Mouse (Mus musculus) retina, embryonic 14.5 days (tissue): ENCODE results near the gene Ier2.
A peak's percentile ranks its signal among the peaks of the same experiment; 100 is the strongest.
"Not testable (repeated sequence)": the region's sequence is repeated elsewhere in the genome, so short reads cannot be mapped to it uniquely, and the experiment has no call there.

Experiments used
- DNase-seq: peaks from one replicate; pipeline ENCODE4 v3.0.0-alpha.2; 2015; ENCODE audit warnings: low spot score

The Ier2 gene

GRCm38 (mm10) chr8:84639162-84640009, 23.3 kb downstream of the Ier2 start:
- DNase-seq = peak; percentile 96

- peak; percentile 60 for DNase-seq
Observed at GRCm38 (mm10) chr8:84638555-84639161, 24.0 kb downstream of the Ier2 start.

GRCm38 (mm10) chr8:84637946-84638554, 24.6 kb downstream of the Ier2 start:
- no peak for DNase-seq

DNA sequence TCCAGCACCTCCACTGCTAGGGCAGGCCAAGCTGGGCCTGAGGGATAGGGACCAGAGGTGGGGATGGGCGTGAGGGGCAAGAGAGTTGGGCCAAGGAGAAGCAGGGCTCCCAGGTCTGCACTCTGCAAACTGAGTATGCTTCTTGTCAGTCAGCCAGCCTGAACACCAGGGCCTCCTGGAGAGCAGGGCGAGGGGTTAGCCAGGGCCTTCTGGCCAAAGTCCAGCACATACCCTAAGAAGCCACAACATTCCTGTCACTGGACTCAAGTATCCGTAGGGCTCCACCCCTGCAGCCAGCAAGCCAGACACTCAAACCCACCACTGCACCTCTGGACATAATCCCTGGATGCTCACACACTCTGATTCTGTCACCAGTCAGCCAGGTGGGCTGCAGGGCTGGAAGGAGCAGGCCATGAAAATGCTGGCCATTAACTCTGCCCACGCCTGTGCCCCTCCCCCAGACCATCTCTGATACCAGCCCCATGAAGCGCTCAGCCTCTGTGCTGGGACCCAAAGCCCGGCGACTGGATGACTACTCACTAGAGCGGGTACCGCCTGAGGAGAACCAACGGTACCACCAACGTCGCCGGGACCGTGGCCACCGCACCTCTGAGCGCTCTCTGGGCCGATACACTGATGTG, 26.5 kb downstream of the Ier2 start:
- DNase-seq = no peak

- no peak for DNase-seq
Observed at GRCm38 (mm10) chr8:84635397-84636050, 27.1 kb downstream of the Ier2 start.

DNA sequence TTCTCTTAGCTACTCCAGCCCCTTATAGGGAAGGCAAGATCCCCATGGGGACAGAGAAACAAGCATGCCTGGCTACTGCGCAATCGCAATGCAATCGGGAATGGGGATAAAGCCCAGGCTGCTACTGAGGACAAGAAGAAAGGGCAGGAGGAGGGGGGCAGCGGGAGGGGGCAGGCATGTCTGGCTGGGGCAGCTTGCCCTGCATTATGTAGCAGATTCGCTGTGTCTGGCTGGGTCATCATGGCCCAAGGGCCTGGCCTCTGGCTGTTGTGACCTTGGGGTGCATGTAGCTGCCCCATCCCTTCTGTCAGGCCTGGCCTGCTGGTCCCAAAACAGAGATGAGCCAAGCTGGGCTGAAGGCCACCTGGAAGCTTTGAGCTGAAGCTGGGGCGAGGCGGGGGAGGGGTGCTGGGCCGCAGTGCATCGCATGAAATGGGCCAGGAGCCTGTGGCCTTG, 27.8 kb downstream of the Ier2 start:
- DNase-seq = peak; percentile 65

- no peak for DNase-seq
Observed at GRCm38 (mm10) chr8:84633841-84634584, 28.6 kb downstream of the Ier2 start.

DNA sequence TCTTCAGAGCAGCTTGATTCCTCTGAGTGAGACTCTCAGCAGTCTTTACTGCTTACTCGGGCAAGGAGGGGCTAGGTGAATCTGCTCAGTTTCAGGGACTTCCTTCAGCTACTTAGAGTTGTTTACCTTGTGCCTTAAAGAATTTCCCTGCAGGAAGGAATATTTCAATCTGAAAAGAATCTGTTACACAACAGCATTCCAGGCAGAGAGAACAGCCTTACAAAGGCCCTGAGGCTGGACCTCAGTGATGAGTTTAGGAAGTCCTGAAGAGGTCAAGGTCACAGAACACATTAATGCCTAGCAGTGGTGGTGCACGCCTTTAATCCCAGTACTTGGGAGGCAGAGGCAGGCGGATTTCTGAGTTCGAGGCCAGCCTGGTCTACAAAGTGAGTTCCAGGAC, 30.8 kb downstream of the Ier2 start:
- DNase-seq = no peak

DNA sequence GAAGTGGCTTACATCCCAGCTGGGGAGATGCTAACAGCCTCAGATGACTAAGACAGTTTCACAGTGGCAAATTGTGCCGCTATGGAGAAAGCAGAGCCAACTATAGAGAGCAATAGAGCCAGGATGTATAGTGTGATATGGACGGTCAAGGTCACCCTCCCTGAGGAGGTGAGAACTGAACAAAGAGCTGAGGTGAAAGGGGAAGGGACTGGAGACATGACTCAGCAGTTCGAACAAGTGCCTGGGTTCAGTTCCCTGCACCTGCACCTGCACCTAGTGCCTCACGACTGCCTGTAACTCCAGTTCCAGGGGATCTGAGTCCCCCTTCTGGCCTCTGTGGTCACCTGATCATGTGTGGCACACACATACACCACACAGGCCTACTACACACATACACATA, 32.5 kb downstream of the Ier2 start:
- no peak for DNase-seq

DNA sequence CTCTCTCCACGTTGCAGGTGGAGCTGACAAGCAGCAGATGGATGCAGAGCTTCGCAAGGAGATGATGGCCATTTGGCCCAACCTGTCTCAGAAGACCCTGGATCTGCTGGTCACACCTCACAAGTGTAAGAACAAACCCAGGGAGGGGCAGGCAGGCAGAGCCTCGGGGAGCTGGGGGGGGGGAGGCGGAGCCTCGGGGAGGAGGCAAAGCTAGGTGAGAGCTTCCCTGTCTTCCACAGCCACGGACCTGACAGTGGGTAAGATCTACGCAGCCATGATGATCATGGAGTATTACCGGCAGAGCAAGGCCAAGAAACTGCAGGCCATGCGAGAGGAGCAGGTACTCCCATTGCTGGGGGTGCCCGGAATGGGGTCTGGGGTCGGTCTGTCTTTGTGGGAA, 33.1 kb downstream of the Ier2 start:
- DNase-seq = no peak

DNA sequence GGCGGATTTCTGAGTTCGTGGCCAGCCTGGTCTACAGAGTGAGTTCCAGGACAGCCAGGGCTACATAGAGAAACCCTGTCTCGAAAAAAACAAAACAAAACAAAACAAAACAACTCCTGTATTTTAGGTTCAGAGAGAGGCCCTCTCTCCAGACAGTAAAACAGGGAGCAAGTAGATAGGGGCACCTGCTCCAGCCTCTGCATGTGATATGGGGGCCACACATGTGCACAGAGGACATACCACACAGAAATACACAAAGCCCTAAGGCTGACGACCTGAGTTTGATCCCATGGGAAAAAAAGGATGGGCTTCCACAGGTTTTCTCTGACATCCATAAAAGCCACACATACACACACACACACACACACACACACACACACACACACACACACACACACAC, 39.2 kb downstream of the Ier2 start:
- not testable (repeated sequence) for DNase-seq

GRCm38 (mm10) chr8:84621102-84621625, 41.5 kb downstream of the Ier2 start:
- no peak for DNase-seq

GRCm38 (mm10) chr8:84617005-84617404, 45.6 kb downstream of the Ier2 start:
- no peak for DNase-seq

DNA sequence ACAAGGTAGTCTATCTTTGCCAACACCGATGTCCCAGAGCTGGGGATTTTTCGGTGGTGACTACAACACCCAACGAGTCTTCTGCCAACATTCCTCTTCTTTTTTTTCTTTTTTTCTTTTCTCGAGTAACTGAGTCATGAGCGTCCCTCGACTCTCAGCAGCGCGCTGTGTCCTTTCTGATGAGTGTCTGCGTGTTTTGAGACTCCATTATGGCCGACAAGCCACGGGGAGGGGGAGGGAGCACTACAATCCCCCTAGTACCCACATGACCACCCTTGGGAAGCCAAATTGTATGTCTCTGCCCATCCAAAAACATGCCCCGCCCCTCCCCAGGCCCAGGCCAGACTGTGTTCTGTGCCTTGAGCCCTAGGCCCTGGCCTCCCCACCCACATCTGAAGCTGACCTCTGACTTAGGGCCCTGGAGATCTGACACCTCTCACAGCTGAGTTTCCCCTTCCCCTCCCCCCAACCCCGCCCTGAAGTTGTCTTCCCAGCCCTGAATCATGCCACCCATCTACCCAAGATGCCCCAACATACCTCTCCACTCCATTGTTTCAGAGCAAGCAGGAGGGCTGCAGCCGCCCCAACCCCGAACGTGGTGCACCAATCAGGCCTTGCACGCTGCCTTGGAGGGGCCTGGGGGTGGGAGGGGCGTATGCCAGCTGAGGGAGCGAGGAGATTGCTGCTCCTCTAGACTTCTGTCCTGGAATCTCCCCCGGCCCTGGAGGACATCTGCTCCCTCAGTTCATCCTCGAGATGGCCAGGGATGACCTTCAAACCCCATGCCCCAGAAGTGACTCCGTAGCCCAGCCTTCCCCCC, 46.8 kb downstream of the Ier2 start:
- DNase-seq = no peak

GRCm38 (mm10) chr8:84614512-84615223, 48.0 kb downstream of the Ier2 start:
- DNase-seq = peak; percentile 83
